Mouse (Mus musculus): ENCODE measurements around the gene Ttc16. TPM values are rescaled to one million over a fixed set of nuclear protein-coding genes. Genes with fewer than 3 reads are reported as not detected.
A peak's percentile ranks its signal among the peaks of the same experiment; 100 is the strongest.

Ttc16 gene
- polyA plus RNA-seq, 1 experiment from 2014 or later: 0.64 TPM

GRCm38 (mm10) chr2:32714117-32714986 lies 61.1 kb downstream of the Ttc16 start:
- ATAC-seq (ENCODE audit: insufficient number of reproducible peaks, insufficient read depth, low FRiP score, low read depth): no peak
- Histone ChIP-seq H3K4me2 (replicated peaks; ENCODE audit: low read depth, low read length) (0 out of 2 replicates have a peak overlapping the region, but pooled peaks have one; percentile 43), H3K4me3 (ENCODE audit: low read depth, low read length) (no peak overlapping the region), H3K27me3 (ENCODE audit: control insufficient read depth, insufficient read depth, low read length) (no peaks in the 10 kb centered on the region), H3K36me3 (ENCODE audit: control insufficient read depth, insufficient read depth, low read length) (peaks cover 10% of the 10 kb centered on the region), H3K27ac (ENCODE audit: low read length) (peak overlapping the region; percentile 98; the same call in 1 of the 2 replicates), H3K9ac (replicated peaks; ENCODE audit: low read depth, low read length) (no peak overlapping the region), H3K4me1 (ENCODE audit: control insufficient read depth, insufficient read depth, low read length) (peaks cover 18% of the 10 kb centered on the region), H3K9me3 (ENCODE audit: control insufficient read depth, low read depth, low read length) (no peaks in the 10 kb centered on the region)
- WGBS: 47% methylated on average over 11 of the region's 11 CpGs

GRCm38 (mm10) chr2:32712934-32713817 lies 62.3 kb downstream of the Ttc16 start, which contains the start of gene Cdk9:
Gene Cdk9, minus strand, starts transcription at chr2:32713076.
- Histone ChIP-seq H3K4me1 (ENCODE audit: control insufficient read depth, insufficient read depth, low read length) (peaks cover 18% of the 10 kb centered on the region), H3K9ac (replicated peaks; ENCODE audit: low read depth, low read length) (peak within 1 kb of the TSS; percentile 72), H3K27ac (ENCODE audit: low read length) (peak within 1 kb of the TSS; percentile 98), H3K9me3 (ENCODE audit: control insufficient read depth, low read depth, low read length) (no peaks in the 10 kb centered on the region), H3K36me3 (ENCODE audit: control insufficient read depth, insufficient read depth, low read length) (peaks cover 18% of the 10 kb centered on the region), H3K4me3 (ENCODE audit: low read depth, low read length) (peak within 1 kb of the TSS; percentile 80), H3K4me2 (replicated peaks; ENCODE audit: low read depth, low read length) (peak within 1 kb of the TSS; percentile 52), H3K27me3 (ENCODE audit: control insufficient read depth, insufficient read depth, low read length) (no peaks in the 10 kb centered on the region)
- peak; percentile 85 for ATAC-seq (ENCODE audit: insufficient number of reproducible peaks, insufficient read depth, low FRiP score, low read depth)
- WGBS: 0% methylated on average over 39 of the region's 79 CpGs

GRCm38 (mm10) chr2:32712586-32712933 lies 62.9 kb downstream of the Ttc16 start:
- H3K27ac ChIP-seq (ENCODE audit: low read length): peak overlapping the region; percentile 98
- peaks cover 18% of the 10 kb centered on the region for H3K4me1 ChIP-seq (ENCODE audit: control insufficient read depth, insufficient read depth, low read length)
- H3K4me3 ChIP-seq (ENCODE audit: low read depth, low read length): peak overlapping the region; percentile 80
- no peaks in the 10 kb centered on the region for H3K9me3 ChIP-seq (ENCODE audit: control insufficient read depth, low read depth, low read length)
- no peaks in the 10 kb centered on the region for H3K27me3 ChIP-seq (ENCODE audit: control insufficient read depth, insufficient read depth, low read length)
- peak overlapping the region; percentile 52 for H3K4me2 ChIP-seq (replicated peaks; ENCODE audit: low read depth, low read length)
- peaks cover 24% of the 10 kb centered on the region for H3K36me3 ChIP-seq (ENCODE audit: control insufficient read depth, insufficient read depth, low read length)
- H3K9ac ChIP-seq (replicated peaks; ENCODE audit: low read depth, low read length): peak overlapping the region; percentile 72
- WGBS: under 1% methylated on average over 37 of the region's 44 CpGs
- ATAC-seq (ENCODE audit: insufficient number of reproducible peaks, insufficient read depth, low FRiP score, low read depth): peak; percentile 89

GRCm38 (mm10) chr2:32712108-32712551 lies 63.3 kb downstream of the Ttc16 start:
- Histone ChIP-seq H3K27ac (ENCODE audit: low read length) (peak overlapping the region; percentile 98), H3K9ac (replicated peaks; ENCODE audit: low read depth, low read length) (peak overlapping the region; percentile 72)
- ATAC-seq (ENCODE audit: insufficient number of reproducible peaks, insufficient read depth, low FRiP score, low read depth): peak; percentile 59; the same call in 1 of the 2 replicates

GRCm38 (mm10) chr2:32711301-32712056 lies 64.0 kb downstream of the Ttc16 start:
- Histone ChIP-seq H3K27me3 (ENCODE audit: control insufficient read depth, insufficient read depth, low read length) (no peaks in the 10 kb centered on the region), H3K9ac (replicated peaks; ENCODE audit: low read depth, low read length) (peak overlapping the region; percentile 72), H3K27ac (ENCODE audit: low read length) (peak overlapping the region; percentile 98; the same call in 1 of the 2 replicates), H3K9me3 (ENCODE audit: control insufficient read depth, low read depth, low read length) (no peaks in the 10 kb centered on the region), H3K4me3 (ENCODE audit: low read depth, low read length) (peak overlapping the region; percentile 80), H3K4me2 (replicated peaks; ENCODE audit: low read depth, low read length) (peak overlapping the region; percentile 52), H3K36me3 (ENCODE audit: control insufficient read depth, insufficient read depth, low read length) (peaks cover 32% of the 10 kb centered on the region), H3K4me1 (ENCODE audit: control insufficient read depth, insufficient read depth, low read length) (peaks cover 18% of the 10 kb centered on the region)
- WGBS: 25% methylated on average over 9 of the region's 9 CpGs
- ATAC-seq (ENCODE audit: insufficient number of reproducible peaks, insufficient read depth, low FRiP score, low read depth): no peak

More at GRCm38 (mm10) chr2:32712108-32712551, 63.3 kb downstream of the Ttc16 start:
- Histone ChIP-seq H3K36me3 (ENCODE audit: control insufficient read depth, insufficient read depth, low read length) (peaks cover 26% of the 10 kb centered on the region), H3K27me3 (ENCODE audit: control insufficient read depth, insufficient read depth, low read length) (no peaks in the 10 kb centered on the region), H3K4me3 (ENCODE audit: low read depth, low read length) (peak overlapping the region; percentile 80), H3K9me3 (ENCODE audit: control insufficient read depth, low read depth, low read length) (no peaks in the 10 kb centered on the region), H3K4me1 (ENCODE audit: control insufficient read depth, insufficient read depth, low read length) (peaks cover 18% of the 10 kb centered on the region), H3K4me2 (replicated peaks; ENCODE audit: low read depth, low read length) (peak overlapping the region; percentile 52)
- 1% methylated on average over 41 of the region's 41 CpGs for WGBS

- Histone ChIP-seq H3K4me1 (ENCODE audit: control insufficient read depth, insufficient read depth, low read length) (peaks cover 18% of the 10 kb centered on the region), H3K9me3 (ENCODE audit: control insufficient read depth, low read depth, low read length) (no peaks in the 10 kb centered on the region), H3K27ac (ENCODE audit: low read length) (no peak overlapping the region), H3K4me3 (ENCODE audit: low read depth, low read length) (no peak overlapping the region), H3K4me2 (replicated peaks; ENCODE audit: low read depth, low read length) (no peak overlapping the region), H3K9ac (replicated peaks; ENCODE audit: low read depth, low read length) (no peak overlapping the region), H3K27me3 (ENCODE audit: control insufficient read depth, insufficient read depth, low read length) (no peaks in the 10 kb centered on the region), H3K36me3 (ENCODE audit: control insufficient read depth, insufficient read depth, low read length) (peaks cover 43% of the 10 kb centered on the region)
- ATAC-seq (ENCODE audit: insufficient number of reproducible peaks, insufficient read depth, low FRiP score, low read depth): no peak
- 83% methylated on average over 5 of the region's 5 CpGs for WGBS
These were observed 65.0 kb downstream of the Ttc16 start for GRCm38 (mm10) chr2:32710425-32710824.

- ATAC-seq (ENCODE audit: insufficient number of reproducible peaks, insufficient read depth, low FRiP score, low read depth): no peak
- 94% methylated on average over 20 of the region's 20 CpGs for whole genome bisulfite sequencing
These were observed 65.8 kb downstream of the Ttc16 start for GRCm38 (mm10) chr2:32709521-32710137.

More at GRCm38 (mm10) chr2:32709521-32710137, 65.8 kb downstream of the Ttc16 start:
- peaks cover 50% of the 10 kb centered on the region for H3K36me3 ChIP-seq (ENCODE audit: control insufficient read depth, insufficient read depth, low read length)
- H3K27me3 ChIP-seq (ENCODE audit: control insufficient read depth, insufficient read depth, low read length): no peaks in the 10 kb centered on the region
- H3K9ac ChIP-seq (replicated peaks; ENCODE audit: low read depth, low read length): no peak overlapping the region
- no peak overlapping the region for H3K4me3 ChIP-seq (ENCODE audit: low read depth, low read length)
- H3K9me3 ChIP-seq (ENCODE audit: control insufficient read depth, low read depth, low read length): no peaks in the 10 kb centered on the region
- H3K4me1 ChIP-seq (ENCODE audit: control insufficient read depth, insufficient read depth, low read length): peaks cover 16% of the 10 kb centered on the region
- H3K4me2 ChIP-seq (replicated peaks; ENCODE audit: low read depth, low read length): no peak overlapping the region
- no peak overlapping the region for H3K27ac ChIP-seq (ENCODE audit: low read length)

All from stomach, embryonic 14.5 days (tissue).